Mouse (Mus musculus) stomach, postnatal 0 days (tissue): ENCODE measurements at regions not wholly inside any gene's neighbourhood (a gene's known extent, or its start where the extent isn't known, plus 50 kb on each side); places are given as distances from the start of the nearest gene placed in this dataset.

Experiments used
- CTCF ChIP-seq: IDR thresholded peaks from 2 replicates; pipeline ENCODE4 v1.5.1; 2016; ENCODE audit warnings: antibody characterized with exemption, low read depth, mild to moderate bottlenecking, moderate library complexity
- EP300 ChIP-seq: optimal IDR thresholded peaks from 2 replicates; pipeline ENCODE3; 2016; ENCODE audit warnings: antibody characterized with exemption

- TF ChIP-seq CTCF: no peak
- TF ChIP-seq EP300: no peak
Observed at GRCm38 (mm10) chr10:124249358-124249757, 985.6 kb downstream of the Fam19a2 start.
